Mouse (Mus musculus): ENCODE measurements at regions not wholly inside any gene's neighbourhood (a gene's known extent, or its start where the extent isn't known, plus 50 kb on each side); places are given as distances from the start of the nearest gene placed in this dataset.

- no peak for DNase-seq
Observed at GRCm38 (mm10) chr2:117399487-117399886, 56.7 kb upstream of the Rasgrp1 start.

GRCm38 (mm10) chr2:117403425-117404175 lies 60.8 kb upstream of the Rasgrp1 start:
- DNase-seq = no peak

GRCm38 (mm10) chr2:117405453-117405852 lies 62.7 kb upstream of the Rasgrp1 start:
- DNase-seq = no peak

GRCm38 (mm10) chr2:117408241-117408640 lies 65.4 kb upstream of the Rasgrp1 start:
- DNase-seq = no peak

GRCm38 (mm10) chr2:117412045-117412606 lies 69.3 kb upstream of the Rasgrp1 start:
- DNase-seq = no peak

GRCm38 (mm10) chr2:117417229-117417970 lies 74.6 kb upstream of the Rasgrp1 start:
- DNase-seq = no peak

GRCm38 (mm10) chr2:117418121-117418615 lies 75.4 kb upstream of the Rasgrp1 start:
- no peak for DNase-seq

GRCm38 (mm10) chr2:117418711-117419110 lies 75.9 kb upstream of the Rasgrp1 start:
- no peak for DNase-seq

GRCm38 (mm10) chr2:117421376-117421775 lies 78.6 kb upstream of the Rasgrp1 start:
- DNase-seq = no peak

GRCm38 (mm10) chr2:117422756-117423155 lies 80.0 kb upstream of the Rasgrp1 start:
- no peak for DNase-seq

GRCm38 (mm10) chr2:117429205-117429604 lies 86.4 kb upstream of the Rasgrp1 start:
- DNase-seq = no peak

- no peak for DNase-seq
Observed at GRCm38 (mm10) chr2:117432010-117432409, 89.2 kb upstream of the Rasgrp1 start.

GRCm38 (mm10) chr2:117432923-117433322 lies 90.1 kb upstream of the Rasgrp1 start:
- no peak for DNase-seq

GRCm38 (mm10) chr2:117433482-117433881 lies 90.7 kb upstream of the Rasgrp1 start:
- DNase-seq = no peak

- DNase-seq = no peak
Observed at GRCm38 (mm10) chr2:117438079-117438478, 95.3 kb upstream of the Rasgrp1 start.

- peak; percentile 32 for DNase-seq
Observed at GRCm38 (mm10) chr2:117438586-117439371, 96.0 kb upstream of the Rasgrp1 start.

- DNase-seq = peak; percentile 11
Observed at GRCm38 (mm10) chr2:117439372-117440183, 96.8 kb upstream of the Rasgrp1 start.

- peak; percentile 27 for DNase-seq
Observed at GRCm38 (mm10) chr2:117440801-117441281, 98.0 kb upstream of the Rasgrp1 start.

- DNase-seq = no peak
Observed at GRCm38 (mm10) chr2:117442862-117443261, 100.1 kb upstream of the Rasgrp1 start.

GRCm38 (mm10) chr2:117444671-117445070 lies 101.9 kb upstream of the Rasgrp1 start:
- no peak for DNase-seq

GRCm38 (mm10) chr2:117446876-117447275 lies 104.1 kb upstream of the Rasgrp1 start:
- DNase-seq = no peak

All from adrenal gland, adult 8-10 months (tissue).